Mouse (Mus musculus): ENCODE measurements at regions not wholly inside any gene's neighbourhood (a gene's known extent, or its start where the extent isn't known, plus 50 kb on each side); places are given as distances from the start of the nearest gene placed in this dataset.

GRCm38 (mm10) chr1:137376685-137377084, 416.4 kb upstream of the Nr5a2 start:
- no peak for TF ChIP-seq CTCF (IDR thresholded peaks at IDR 0.05; ENCODE audit: extremely low read depth, insufficient read depth, insufficient read length, insufficient replicate concordance)
- no peak for TF ChIP-seq POLR2A (IDR thresholded peaks at IDR 0.05; ENCODE audit: low read depth, low read length)

All from spleen, adult 2 months (tissue).